Mouse (Mus musculus): Measurements from ENCODE around the gene Rptor. TPM values are rescaled to one million over a fixed set of nuclear protein-coding genes. Genes with fewer than 3 reads are reported as not detected.

The Rptor gene
- total and polyA plus RNA-seq, 2 experiments: 11.2 to 18.4 TPM

DNA sequence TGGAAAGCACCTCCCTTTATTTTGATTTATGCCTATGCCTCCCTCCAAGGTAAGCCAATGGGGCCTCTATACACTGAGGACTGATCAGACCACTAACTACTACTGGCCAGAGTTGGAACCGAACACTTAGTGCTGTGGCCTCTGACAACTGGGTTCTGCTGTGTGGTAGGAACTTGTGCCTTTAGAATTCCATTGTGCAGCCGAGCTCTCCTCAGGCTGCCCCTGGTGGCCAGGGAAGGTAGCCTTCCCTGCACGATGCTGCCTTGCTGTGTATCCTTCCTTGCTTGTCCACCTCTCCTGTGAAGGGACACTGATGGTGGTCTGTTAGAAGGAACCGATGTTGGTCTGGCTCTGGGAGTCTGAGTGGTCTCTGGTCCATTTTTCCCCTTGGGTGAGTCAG, 167.0 kb downstream of the Rptor start:
- DNase-seq (ENCODE audit: extremely low read depth, low read depth, low spot score): no peak
- H3K36me3 ChIP-seq (ENCODE audit: control insufficient read depth, insufficient read depth, low read length): peaks cover 2% of the 10 kb centered on the region; the same call in 1 of the 2 replicates
- no peaks in the 10 kb centered on the region for H3K4me1 ChIP-seq (ENCODE audit: control insufficient read depth, insufficient read depth, low read length)
- no peak for TF ChIP-seq POLR2A (IDR thresholded peaks at IDR 0.05; ENCODE audit: extremely low read depth, insufficient read depth, low read length)
- TF ChIP-seq CTCF (IDR thresholded peaks at IDR 0.05; ENCODE audit: low read depth, low read length): peak; percentile 49
- no peak overlapping the region for H3K27ac ChIP-seq (replicated peaks; ENCODE audit: insufficient read depth, low read depth, low read length)
- no peak overlapping the region for H3K9ac ChIP-seq (ENCODE audit: low read depth, low read length)
- WGBS: 90% methylated on average over 4 of the region's 4 CpGs
- no peaks in the 10 kb centered on the region for H3K27me3 ChIP-seq (ENCODE audit: control insufficient read depth, insufficient read depth, low read length)
- no peaks in the 10 kb centered on the region for H3K79me2 ChIP-seq (ENCODE audit: control insufficient read depth, insufficient read depth, low read length)
- no peak overlapping the region for H3K4me3 ChIP-seq (ENCODE audit: insufficient read depth, low read depth, low read length)

GRCm38 (mm10) chr11:119770985-119771384, 168.3 kb downstream of the Rptor start:
- 95% methylated on average over 4 of the region's 4 CpGs for WGBS
- Histone ChIP-seq H3K36me3 (ENCODE audit: control insufficient read depth, insufficient read depth, low read length) (peaks cover 2% of the 10 kb centered on the region; the same call in 1 of the 2 replicates), H3K4me3 (ENCODE audit: insufficient read depth, low read depth, low read length) (no peak overlapping the region), H3K9ac (ENCODE audit: low read depth, low read length) (no peak overlapping the region), H3K4me1 (ENCODE audit: control insufficient read depth, insufficient read depth, low read length) (no peaks in the 10 kb centered on the region), H3K27ac (replicated peaks; ENCODE audit: insufficient read depth, low read depth, low read length) (no peak overlapping the region), H3K79me2 (ENCODE audit: control insufficient read depth, insufficient read depth, low read length) (no peaks in the 10 kb centered on the region), H3K27me3 (ENCODE audit: control insufficient read depth, insufficient read depth, low read length) (no peaks in the 10 kb centered on the region)
- TF ChIP-seq POLR2A (IDR thresholded peaks at IDR 0.05; ENCODE audit: extremely low read depth, insufficient read depth, low read length): no peak
- no peak for TF ChIP-seq CTCF (IDR thresholded peaks at IDR 0.05; ENCODE audit: low read depth, low read length)
- DNase-seq (ENCODE audit: extremely low read depth, low read depth, low spot score): no peak

DNA sequence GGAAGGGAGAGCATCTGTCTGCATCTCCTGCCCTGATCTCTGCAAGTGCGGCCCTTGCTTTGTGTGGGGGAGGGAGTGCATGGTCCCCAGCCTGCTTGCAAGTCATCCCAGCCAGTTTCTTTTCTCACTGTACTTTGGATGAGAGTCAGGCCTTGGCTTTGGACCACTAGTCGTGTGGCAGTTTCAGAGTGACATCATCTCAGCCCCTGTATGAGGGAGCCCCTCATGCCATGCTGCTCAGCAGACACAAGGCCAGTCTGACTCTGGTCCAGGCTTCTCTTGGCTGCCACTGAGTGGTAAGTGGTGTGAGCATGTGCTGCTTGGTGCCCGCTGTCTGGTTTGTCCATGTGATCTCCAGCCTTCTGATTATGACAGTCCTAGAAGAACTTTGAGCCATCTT, 170.2 kb downstream of the Rptor start:
- no peaks in the 10 kb centered on the region for H3K4me1 ChIP-seq (ENCODE audit: control insufficient read depth, insufficient read depth, low read length)
- H3K36me3 ChIP-seq (ENCODE audit: control insufficient read depth, insufficient read depth, low read length): peaks cover 2% of the 10 kb centered on the region; the same call in 1 of the 2 replicates
- no peaks in the 10 kb centered on the region for H3K79me2 ChIP-seq (ENCODE audit: control insufficient read depth, insufficient read depth, low read length)
- no peak for TF ChIP-seq POLR2A (IDR thresholded peaks at IDR 0.05; ENCODE audit: extremely low read depth, insufficient read depth, low read length)
- no peak for TF ChIP-seq CTCF (IDR thresholded peaks at IDR 0.05; ENCODE audit: low read depth, low read length)
- 85% methylated on average over 3 of the region's 3 CpGs for WGBS
- H3K4me3 ChIP-seq (ENCODE audit: insufficient read depth, low read depth, low read length): no peak overlapping the region
- DNase-seq (ENCODE audit: extremely low read depth, low read depth, low spot score): no peak
- no peak overlapping the region for H3K9ac ChIP-seq (ENCODE audit: low read depth, low read length)
- H3K27ac ChIP-seq (replicated peaks; ENCODE audit: insufficient read depth, low read depth, low read length): no peak overlapping the region
- no peaks in the 10 kb centered on the region for H3K27me3 ChIP-seq (ENCODE audit: control insufficient read depth, insufficient read depth, low read length)

DNA sequence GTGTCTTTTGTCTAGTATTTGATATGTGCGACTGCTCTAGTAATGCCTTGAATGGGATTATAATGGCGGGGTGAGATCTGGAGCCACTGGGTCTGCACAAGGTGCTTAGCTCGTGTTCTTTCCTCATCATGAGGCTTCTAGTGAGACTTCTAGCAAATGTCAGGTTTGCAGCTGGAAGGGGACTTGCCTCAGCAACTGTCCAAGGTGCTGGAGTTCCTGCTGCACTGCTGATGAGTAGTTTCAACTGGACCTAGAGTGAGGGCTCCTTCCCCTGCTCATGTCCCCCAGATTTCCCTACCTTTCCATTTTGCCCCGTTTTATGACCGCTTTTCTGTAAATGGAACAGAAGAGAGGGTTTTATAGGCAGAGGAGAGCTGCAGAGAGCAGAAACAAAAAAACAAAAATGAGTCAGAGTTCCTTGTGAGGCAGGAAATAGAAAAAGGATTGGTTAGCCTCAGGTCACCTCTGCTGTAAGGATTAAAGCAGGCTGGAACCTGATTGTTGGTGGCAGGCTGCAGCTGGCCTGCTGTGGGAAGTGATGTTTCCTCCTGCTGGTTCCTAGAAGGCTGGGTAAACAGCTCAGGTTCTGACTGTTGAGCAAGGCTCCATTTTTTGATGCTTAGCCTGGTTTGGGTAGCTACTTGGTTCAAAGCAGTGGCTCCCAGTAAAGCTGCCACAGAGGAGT, 172.5 kb downstream of the Rptor start:
- 92% methylated on average over 5 of the region's 5 CpGs for WGBS

DNA sequence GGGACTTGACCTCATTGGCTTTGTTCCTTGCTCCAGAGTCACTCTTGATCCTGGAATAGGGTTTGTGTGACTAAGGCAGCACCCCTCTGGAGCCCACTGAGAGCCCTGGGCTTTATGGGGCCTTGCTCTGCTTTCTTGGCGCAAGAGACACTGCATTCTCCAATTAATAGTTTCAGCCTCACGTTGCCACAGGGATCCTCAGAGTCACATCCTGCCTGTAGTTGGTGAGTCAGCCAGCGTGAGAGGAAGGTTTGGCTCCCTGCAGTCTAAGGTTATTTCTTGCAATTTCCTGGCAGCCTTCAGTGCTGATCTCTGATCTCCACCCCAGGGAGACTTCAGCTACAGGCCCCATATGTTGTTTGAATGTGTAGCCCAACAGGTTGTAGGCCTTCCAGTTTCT, 174.5 kb downstream of the Rptor start:
- Histone ChIP-seq H3K79me2 (ENCODE audit: control insufficient read depth, insufficient read depth, low read length) (no peaks in the 10 kb centered on the region), H3K4me1 (ENCODE audit: control insufficient read depth, insufficient read depth, low read length) (no peaks in the 10 kb centered on the region), H3K36me3 (ENCODE audit: control insufficient read depth, insufficient read depth, low read length) (0 out of 2 replicates have a peak, but pooled peaks cover 2% of the 10 kb centered on the region), H3K27ac (replicated peaks; ENCODE audit: insufficient read depth, low read depth, low read length) (no peak overlapping the region), H3K27me3 (ENCODE audit: control insufficient read depth, insufficient read depth, low read length) (no peaks in the 10 kb centered on the region), H3K9ac (ENCODE audit: low read depth, low read length) (no peak overlapping the region), H3K4me3 (ENCODE audit: insufficient read depth, low read depth, low read length) (no peak overlapping the region)
- no peak for TF ChIP-seq CTCF (IDR thresholded peaks at IDR 0.05; ENCODE audit: low read depth, low read length)
- no peak for TF ChIP-seq POLR2A (IDR thresholded peaks at IDR 0.05; ENCODE audit: extremely low read depth, insufficient read depth, low read length)
- 81% methylated on average over 3 of the region's 3 CpGs for WGBS
- DNase-seq (ENCODE audit: extremely low read depth, low read depth, low spot score): no peak

More for the DNA sequence above, 172.5 kb downstream of the Rptor start:
- peaks cover 2% of the 10 kb centered on the region; the same call in 1 of the 2 replicates for H3K36me3 ChIP-seq (ENCODE audit: control insufficient read depth, insufficient read depth, low read length)
- TF ChIP-seq CTCF (IDR thresholded peaks at IDR 0.05; ENCODE audit: low read depth, low read length): no peak
- no peak for TF ChIP-seq POLR2A (IDR thresholded peaks at IDR 0.05; ENCODE audit: extremely low read depth, insufficient read depth, low read length)
- DNase-seq (ENCODE audit: extremely low read depth, low read depth, low spot score): no peak
- no peaks in the 10 kb centered on the region for H3K4me1 ChIP-seq (ENCODE audit: control insufficient read depth, insufficient read depth, low read length)
- no peaks in the 10 kb centered on the region for H3K27me3 ChIP-seq (ENCODE audit: control insufficient read depth, insufficient read depth, low read length)
- no peaks in the 10 kb centered on the region for H3K79me2 ChIP-seq (ENCODE audit: control insufficient read depth, insufficient read depth, low read length)
- H3K4me3 ChIP-seq (ENCODE audit: insufficient read depth, low read depth, low read length): no peak overlapping the region
- no peak overlapping the region for H3K9ac ChIP-seq (ENCODE audit: low read depth, low read length)
- H3K27ac ChIP-seq (replicated peaks; ENCODE audit: insufficient read depth, low read depth, low read length): no peak overlapping the region

DNA sequence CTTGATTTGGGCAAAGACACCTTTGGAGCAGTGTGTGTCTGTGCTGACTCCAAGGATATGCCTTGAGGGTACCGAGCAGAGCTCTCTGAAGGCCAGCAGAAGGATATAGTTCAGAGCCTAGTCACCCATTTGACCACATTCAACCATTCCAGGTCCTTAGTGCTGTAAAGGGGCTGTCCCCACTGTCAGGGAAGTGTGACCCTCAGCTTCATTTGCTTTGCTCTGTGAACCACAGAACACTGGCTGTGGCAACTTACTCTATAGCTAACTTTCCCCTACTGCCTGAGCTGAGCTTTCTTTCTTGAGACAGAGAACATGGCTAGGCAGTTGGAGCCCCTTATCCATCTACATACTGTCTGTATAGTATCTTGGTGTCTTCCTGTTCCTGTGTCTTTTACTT, 175.2 kb downstream of the Rptor start:
- H3K36me3 ChIP-seq (ENCODE audit: control insufficient read depth, insufficient read depth, low read length): peaks cover 2% of the 10 kb centered on the region; the same call in 1 of the 2 replicates
- no peak for DNase-seq (ENCODE audit: extremely low read depth, low read depth, low spot score)
- no peak overlapping the region for H3K9ac ChIP-seq (ENCODE audit: low read depth, low read length)
- H3K4me1 ChIP-seq (ENCODE audit: control insufficient read depth, insufficient read depth, low read length): no peaks in the 10 kb centered on the region
- H3K27me3 ChIP-seq (ENCODE audit: control insufficient read depth, insufficient read depth, low read length): no peaks in the 10 kb centered on the region
- H3K27ac ChIP-seq (replicated peaks; ENCODE audit: insufficient read depth, low read depth, low read length): no peak overlapping the region
- no peaks in the 10 kb centered on the region for H3K79me2 ChIP-seq (ENCODE audit: control insufficient read depth, insufficient read depth, low read length)
- WGBS: 90% methylated on average over 1 of the region's 1 CpGs
- TF ChIP-seq POLR2A (IDR thresholded peaks at IDR 0.05; ENCODE audit: extremely low read depth, insufficient read depth, low read length): no peak
- no peak for TF ChIP-seq CTCF (IDR thresholded peaks at IDR 0.05; ENCODE audit: low read depth, low read length)
- no peak overlapping the region for H3K4me3 ChIP-seq (ENCODE audit: insufficient read depth, low read depth, low read length)

All from liver, adult 2 months (tissue).